ENCODE assay signal across 25 mouse cellular contexts in the genomic region with DNA sequence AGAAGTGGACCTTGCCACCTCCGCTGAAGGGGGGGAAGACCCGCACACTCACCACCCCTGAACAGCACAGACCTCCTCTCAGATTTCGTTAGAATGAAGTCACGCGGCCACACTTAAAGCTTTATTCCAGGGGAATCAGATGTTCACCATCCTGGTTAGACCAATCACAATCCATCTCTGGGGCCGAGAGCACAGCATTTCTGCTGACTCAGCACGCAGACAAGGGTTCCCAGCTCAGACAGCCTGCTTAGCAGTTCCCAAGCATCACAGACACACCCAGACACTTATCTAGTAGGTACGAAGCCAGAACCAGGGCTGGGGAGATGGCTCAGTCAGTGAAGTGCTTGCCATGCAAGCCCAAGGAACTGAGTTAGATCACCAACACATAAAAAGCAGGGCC. TPM values are rescaled to one million over a fixed set of nuclear protein-coding genes. Genes with fewer than 3 reads are reported as not detected.
DNase-seq lines count a peak whose midpoint lies in the region; ATAC-seq and TF ChIP-seq lines count a peak whose summit lies in the region.
"Had no signal": no experiment of that assay in that cellular context is flagged by ENCODE, and none has a peak within 500 bp of the region (broad histone marks: within the 10 kb centered on the region; RNA-seq: fewer than 3 reads in every experiment).

No protein-coding gene starts in this region.

- 0 out of 2 replicates have a peak, but pooled peaks have one; percentile 15 for ATAC-seq in common myeloid progenitor, adult 5-6 weeks (replicated peaks; ENCODE audit: low read depth, poor library complexity, severe bottlenecking)
- ATAC-seq in megakaryocyte progenitor cell, adult 5-6 weeks (replicated peaks; ENCODE audit: poor library complexity) = 0 out of 2 replicates have a peak, but pooled peaks have one; percentile 14
- no peak for ATAC-seq in forebrain, embryonic 11.5 days (replicated peaks; ENCODE audit: low FRiP score)
- ATAC-seq: CD4-positive, CD25-positive, alpha-beta regulatory T cell, adult 4 months; forebrain, embryonic 16.5 days; intestine, embryonic 15.5 days had no signal

- no peaks in the 10 kb centered on the region for H3K36me3 ChIP-seq in CH12.LX (replicated peaks in 1 of 2; ENCODE audit: control insufficient read depth in 1 of 2, insufficient read depth in 1 of 2, low read length in 1 of 2)
- H3K36me3 ChIP-seq in MEL (ENCODE audit: control insufficient read depth in 1 of 2, insufficient read depth in 2 of 2, low read length in 2 of 2) = no peaks in the 10 kb centered on the region
- H3K36me3 ChIP-seq in forebrain, embryonic 11.5 days (ENCODE audit: control insufficient read depth, insufficient read depth, low read length) = no peaks in the 10 kb centered on the region
- H3K36me3 ChIP-seq: embryonic facial prominence, embryonic 13.5 days; forebrain, embryonic 10.5 days; G1E; heart, embryonic 12.5 days; hindbrain, embryonic 10.5 days; intestine, embryonic 15.5 days had no signal

- H3K79me2 ChIP-seq in CH12.LX (replicated peaks; ENCODE audit: control insufficient read depth, extremely low read depth, insufficient read depth, poor library complexity, severe bottlenecking) = no peaks in the 10 kb centered on the region
- no peaks in the 10 kb centered on the region for H3K79me2 ChIP-seq in MEL (ENCODE audit: control insufficient read depth, insufficient read depth, low read length, poor library complexity)

- in situ Hi-C loops in CH12.LX (cut with MboI; ENCODE audit: low pct_ligation_motif_present, low pct_unique_long_range_greater_than_20kb, low sequenced_read_pairs) = no loop called here

- H3K27me3 ChIP-seq in CH12.LX (replicated peaks) (peaks cover 9% of the 10 kb centered on the region), MEL (ENCODE audit: control insufficient read depth in 1 of 2, insufficient read depth in 2 of 2, low read length in 2 of 2) (no peaks in the 10 kb centered on the region; a peak in 1 of 4 replicates)
- no peaks in the 10 kb centered on the region for H3K27me3 ChIP-seq in forebrain, embryonic 11.5 days (ENCODE audit: control insufficient read depth, insufficient read depth, low read length)
- H3K27me3 ChIP-seq: embryonic facial prominence, embryonic 13.5 days; intestine, embryonic 15.5 days had no signal

- TF ChIP-seq EP300 in CH12.LX (IDR thresholded peaks at IDR 0.05; ENCODE audit: low read length) (no peak), MEL (IDR thresholded peaks at IDR 0.05; ENCODE audit: low read depth in 1 of 2, low read length in 2 of 2) (no peak)

- H3K9me3 ChIP-seq in CH12.LX (replicated peaks; ENCODE audit: low read length) (no peaks in the 10 kb centered on the region), MEL (replicated peaks; ENCODE audit: insufficient read depth, low read length) (no peaks in the 10 kb centered on the region)
- H3K9me3 ChIP-seq in forebrain, embryonic 11.5 days (ENCODE audit: control insufficient read depth, low read length) = no peaks in the 10 kb centered on the region
- H3K9me3 ChIP-seq: embryonic facial prominence, embryonic 13.5 days; forebrain, embryonic 10.5 days; G1E; heart, embryonic 12.5 days; hindbrain, embryonic 10.5 days; intestine, embryonic 15.5 days had no signal

- H3K4me1 ChIP-seq in CH12.LX (ENCODE audit: control insufficient read depth in 1 of 2, insufficient read depth in 2 of 2) (peaks cover 0 to 7% of the 10 kb centered on the region in 2 experiments; a peak in 2 of 4 replicates), MEL (ENCODE audit: control insufficient read depth in 1 of 2, insufficient read depth in 2 of 2, low read length in 2 of 2) (no peaks in the 10 kb centered on the region)
- no peaks in the 10 kb centered on the region for H3K4me1 ChIP-seq in forebrain, embryonic 11.5 days (replicated peaks; ENCODE audit: control insufficient read depth, insufficient read depth, low read length)

- no peak overlapping the region for H3K4me3 ChIP-seq in CH12.LX (replicated peaks in 1 of 3; ENCODE audit: low read depth in 2 of 3, low read length in 2 of 3, poor library complexity in 1 of 3)
- no peak overlapping the region for H3K4me3 ChIP-seq in MEL (ENCODE audit: control insufficient read depth in 1 of 2, insufficient read depth in 1 of 2, low read depth in 2 of 2, low read length in 2 of 2)
- H3K4me3 ChIP-seq in forebrain, embryonic 11.5 days (ENCODE audit: low read depth, low read length) = no peak overlapping the region
- H3K4me3 ChIP-seq: embryonic facial prominence, embryonic 13.5 days; forebrain, embryonic 10.5 days; heart, embryonic 12.5 days; hindbrain, embryonic 10.5 days; intestine, embryonic 15.5 days had no signal

- TF ChIP-seq POLR2A in CH12.LX (IDR thresholded peaks at IDR 0.05; ENCODE audit: low read depth, low read length) (no peak), MEL (IDR thresholded peaks at IDR 0.05; ENCODE audit: control insufficient read depth in 1 of 2, insufficient read depth in 1 of 2, low read depth in 1 of 2, low read length in 2 of 2, poor library complexity in 1 of 2) (no peak)

- no peak overlapping the region for H3K4me2 ChIP-seq in CH12.LX (ENCODE audit: insufficient read depth, low read depth, poor library complexity, severe bottlenecking)
- H3K4me2 ChIP-seq in forebrain, embryonic 11.5 days (ENCODE audit: low read depth, low read length, severe bottlenecking) = no peak overlapping the region
- H3K4me2 ChIP-seq: embryonic facial prominence, embryonic 13.5 days; heart, embryonic 12.5 days; hindbrain, embryonic 14.5 days; intestine, embryonic 15.5 days had no signal

- no peak for TF ChIP-seq RAD21 in CH12.LX (IDR thresholded peaks at IDR 0.05; ENCODE audit: low read depth, low read length)
- TF ChIP-seq RAD21 in MEL (IDR thresholded peaks at IDR 0.05; ENCODE audit: low read depth, low read length) = no peak

- 78% methylated on average over 8 of the region's 8 CpGs for WGBS in forebrain, embryonic 11.5 days

- H3K9ac ChIP-seq in CH12.LX (ENCODE audit: insufficient read depth, low read depth) (no peak overlapping the region), MEL (ENCODE audit: control insufficient read depth, low read depth, low read length, poor library complexity, severe bottlenecking) (no peak overlapping the region)
- H3K9ac ChIP-seq in forebrain, embryonic 11.5 days (ENCODE audit: low read length) = no peak overlapping the region
- H3K9ac ChIP-seq: embryonic facial prominence, embryonic 13.5 days; heart, embryonic 12.5 days; hindbrain, embryonic 14.5 days; intestine, embryonic 15.5 days had no signal

- dilution Hi-C loops in CH12.LX (cut with MboI; ENCODE audit: extremely low pct_ligation_motif_present, extremely low pct_unique_long_range_greater_than_20kb, low sequenced_read_pairs) = no loop called here

- H3K27ac ChIP-seq in CH12.LX (ENCODE audit: insufficient read depth, low read depth) (no peak overlapping the region), MEL (ENCODE audit: control insufficient read depth, low read depth, low read length) (no peak overlapping the region)
- no peak overlapping the region for H3K27ac ChIP-seq in forebrain, embryonic 11.5 days (ENCODE audit: low read depth, low read length)
- H3K27ac ChIP-seq: embryonic facial prominence, embryonic 13.5 days; forebrain, embryonic 10.5 days; hindbrain, embryonic 14.5 days; intestine, embryonic 15.5 days had no signal

- TF ChIP-seq CTCF in CH12.LX (conservative IDR thresholded peaks at IDR 0.05 in 1 of 2, IDR thresholded peaks at IDR 0.05 in 1 of 2; ENCODE audit: low read depth in 2 of 2, low read length in 2 of 2) (no peak), MEL (IDR thresholded peaks at IDR 0.05 in 2 of 3, conservative IDR thresholded peaks at IDR 0.05 in 1 of 3; ENCODE audit: control insufficient read depth in 1 of 3, insufficient read depth in 1 of 3, low read depth in 2 of 3, low read length in 3 of 3, poor library complexity in 1 of 3, severe bottlenecking in 1 of 3) (no peak)

- DNase-seq in CH12.LX (ENCODE audit: extremely low read depth) (no peak), MEL (ENCODE audit: low read depth, low spot score) (no peak)
- no peak for DNase-seq in adrenal gland, adult 2 months
- no peak for DNase-seq in forebrain, embryonic 11.5 days (ENCODE audit: low spot score)
- no peak for DNase-seq in thymus, postnatal 0 days (ENCODE audit: low spot score)
- DNase-seq in adrenal gland, postnatal 10 days = no peak
- DNase-seq: adrenal gland, postnatal 14 days; B cell, adult 2 months; cerebellum, adult 11-12 months; cerebellum, adult 9-11 months; cerebellum, postnatal 36 days; embryo, embryonic 11 days; gastrocnemius, postnatal 25 days; kidney, adult 2 months had no signal

RNA-seq across cellular contexts. Expression of gene Cbx7, which starts 15.3 kb away (rescaled TPM):
- total RNA-seq in CH12.LX (2012; rRNA removed) = 10.0 and 12.1 TPM in 2 replicates
- 5.6 and 8.1 TPM in 2 replicates for total RNA-seq in CH12.LX (2014; rRNA removed)
- polyA plus RNA-seq in CH12.LX (2012; ENCODE audit: insufficient read length, low read depth) = 12.4 and 14.7 TPM in 2 replicates
- total RNA-seq in MEL (2012; rRNA removed) = 2.9 and 3.7 TPM in 2 replicates
- polyA plus RNA-seq in MEL (2012; ENCODE audit: insufficient read depth in 1 of 2, insufficient read length in 2 of 2, low read depth in 1 of 2, low replicate concordance in 2 of 2, missing spikeins in 1 of 2) = 10 to 100 TPM in 1 of 2 experiments, not detected in 1; 11.1 TPM
- total RNA-seq in common myeloid progenitor, adult 5-6 weeks (2017) = 3.4 and 5.5 TPM in 2 replicates
- 3.3 TPM in 2 replicates for total RNA-seq in megakaryocyte progenitor cell, adult 5-6 weeks (2015)
- 1.7 and 2.1 TPM in 2 replicates for total RNA-seq in megakaryocyte progenitor cell, adult 5-6 weeks (2017)
- total RNA-seq in adrenal gland, adult 2 months (2021) = 10 to 100 TPM; 15.6 to 29.8 TPM
- polyA plus RNA-seq in adrenal gland, adult 2 months (2012; rRNA removed) = 35.2 and 41.3 TPM in 2 replicates
- 2.5 and 3.3 TPM in 2 replicates for polyA plus RNA-seq in forebrain, embryonic 11.5 days (2014; fragmentation: Nextera tagmentation; extraction: Ambion mirVana)
- 8.3 and 10.1 TPM in 2 replicates for polyA plus RNA-seq in thymus, postnatal 0 days (2015; fragmentation: Nextera tagmentation; extraction: Ambion mirVana)
- total RNA-seq in adrenal gland, postnatal 10 days (2021) = 10 to 100 TPM in 1 of 2 experiments, 1 to 10 TPM in 1; 8.1 to 11.1 TPM

RNA-seq across cellular contexts. Expression of gene Pdgfb, which starts 28.6 kb away (rescaled TPM):
- total RNA-seq in CH12.LX (2012; rRNA removed) = not detected in 2 replicates
- total RNA-seq in CH12.LX (2014; rRNA removed) = not detected in 2 replicates
- not detected in 2 replicates for polyA plus RNA-seq in CH12.LX (2012; ENCODE audit: insufficient read length, low read depth)
- 0.23 and 0.26 TPM in 2 replicates for total RNA-seq in MEL (2012; rRNA removed)
- under 1 TPM in 1 of 2 experiments, not detected in 1; 0.72 TPM for polyA plus RNA-seq in MEL (2012; ENCODE audit: insufficient read depth in 1 of 2, insufficient read length in 2 of 2, low read depth in 1 of 2, low replicate concordance in 2 of 2, missing spikeins in 1 of 2)
- 0.10 and 0.82 TPM in 2 replicates for total RNA-seq in common myeloid progenitor, adult 5-6 weeks (2017)
- not detected in 2 replicates for total RNA-seq in megakaryocyte progenitor cell, adult 5-6 weeks (2015)
- total RNA-seq in megakaryocyte progenitor cell, adult 5-6 weeks (2017) = 0.17 TPM in 1 of 2 replicates, not detected in the other
- total RNA-seq in adrenal gland, adult 2 months (2021) = 10 to 100 TPM; 30.3 to 54.0 TPM
- 63.3 and 63.8 TPM in 2 replicates for polyA plus RNA-seq in adrenal gland, adult 2 months (2012; rRNA removed)
- 2.8 and 2.9 TPM in 2 replicates for polyA plus RNA-seq in forebrain, embryonic 11.5 days (2014; fragmentation: Nextera tagmentation; extraction: Ambion mirVana)
- polyA plus RNA-seq in thymus, postnatal 0 days (2015; fragmentation: Nextera tagmentation; extraction: Ambion mirVana) = 2.2 and 2.7 TPM in 2 replicates
- total RNA-seq in adrenal gland, postnatal 10 days (2021) = 10 to 100 TPM; 37.8 to 46.7 TPM
- polyA plus RNA-seq: G1E had no signal

Comparison
In these comparisons a context has a peak if more than half of its experiments do, and no peak if none do; other contexts are left out.
1. RNA of gene Pdgfb, which starts 28.6 kb away (total RNA-seq): 30.3 to 54.0 TPM in adrenal gland, adult 2 months and 37.8 to 46.7 TPM in adrenal gland, postnatal 10 days; 0.10 to 0.82 TPM in common myeloid progenitor, adult 5-6 weeks, 0.23 to 0.26 TPM in MEL, not detected in CH12.LX and 0.17 TPM in megakaryocyte progenitor cell, adult 5-6 weeks; every median in the first group is over 10 times any median in the second.
2. Of the 35 proteins assayed by ChIP-seq in both MEL and CH12.LX: peak only in MEL: none; only in CH12.LX: none; in both: MAFK; in neither: 34.